Mouse (Mus musculus): Measurements from ENCODE around the gene Msi1. TPM values are rescaled to one million over a fixed set of nuclear protein-coding genes. Genes with fewer than 3 reads are reported as not detected.

Msi1 gene
- polyA plus RNA-seq, 1 experiment from 2014 or later, result 53.9 TPM

- 75% methylated on average over 7 of the region's 7 CpGs for WGBS
- Histone ChIP-seq H3K27me3 (replicated peaks; ENCODE audit: control insufficient read depth, insufficient read depth, low read length) (no peaks in the 10 kb centered on the region), H3K36me3 (ENCODE audit: control insufficient read depth, insufficient read depth) (peaks cover 21% of the 10 kb centered on the region), H3K9me3 (ENCODE audit: control insufficient read depth, low read length) (no peaks in the 10 kb centered on the region), H3K9ac (replicated peaks; ENCODE audit: low read depth, low read length) (no peak overlapping the region), H3K4me1 (replicated peaks; ENCODE audit: control insufficient read depth, insufficient read depth, low read length) (no peaks in the 10 kb centered on the region), H3K4me3 (replicated peaks; ENCODE audit: low read length) (no peak overlapping the region), H3K27ac (ENCODE audit: low read length) (no peak overlapping the region), H3K4me2 (ENCODE audit: low read length) (no peak overlapping the region)
- no peak for ATAC-seq
Measured at GRCm38 (mm10) chr5:115455838-115456237, 26.4 kb downstream of the Msi1 start.

GRCm38 (mm10) chr5:115458918-115459317, 29.5 kb downstream of the Msi1 start:
- Histone ChIP-seq H3K4me3 (replicated peaks; ENCODE audit: low read length) (no peak overlapping the region), H3K36me3 (ENCODE audit: control insufficient read depth, insufficient read depth) (0 out of 2 replicates have a peak, but pooled peaks cover 5% of the 10 kb centered on the region), H3K27ac (ENCODE audit: low read length) (no peak overlapping the region), H3K9ac (replicated peaks; ENCODE audit: low read depth, low read length) (no peak overlapping the region), H3K4me1 (replicated peaks; ENCODE audit: control insufficient read depth, insufficient read depth, low read length) (no peaks in the 10 kb centered on the region), H3K9me3 (ENCODE audit: control insufficient read depth, low read length) (no peaks in the 10 kb centered on the region), H3K4me2 (ENCODE audit: low read length) (no peak overlapping the region), H3K27me3 (replicated peaks; ENCODE audit: control insufficient read depth, insufficient read depth, low read length) (no peaks in the 10 kb centered on the region)
- WGBS, result 76% methylated on average over 13 of the region's 13 CpGs
- no peak for ATAC-seq

- H3K4me3 ChIP-seq (replicated peaks; ENCODE audit: low read length), result no peak overlapping the region
- H3K27ac ChIP-seq (ENCODE audit: low read length), result no peak overlapping the region
- no peak for ATAC-seq
- H3K9me3 ChIP-seq (ENCODE audit: control insufficient read depth, low read length), result no peaks in the 10 kb centered on the region
- no peaks in the 10 kb centered on the region for H3K36me3 ChIP-seq (ENCODE audit: control insufficient read depth, insufficient read depth)
- no peak overlapping the region for H3K9ac ChIP-seq (replicated peaks; ENCODE audit: low read depth, low read length)
- H3K27me3 ChIP-seq (replicated peaks; ENCODE audit: control insufficient read depth, insufficient read depth, low read length), result no peaks in the 10 kb centered on the region
- no peak overlapping the region for H3K4me2 ChIP-seq (ENCODE audit: low read length)
- WGBS, result 79% methylated on average over 18 of the region's 18 CpGs
- H3K4me1 ChIP-seq (replicated peaks; ENCODE audit: control insufficient read depth, insufficient read depth, low read length), result no peaks in the 10 kb centered on the region
Measured at GRCm38 (mm10) chr5:115464408-115465115, 35.2 kb downstream of the Msi1 start.

- Histone ChIP-seq H3K27ac (ENCODE audit: low read length) (no peak within 1 kb of the TSS), H3K4me2 (ENCODE audit: low read length) (no peak within 1 kb of the TSS), H3K9ac (replicated peaks; ENCODE audit: low read depth, low read length) (no peak within 1 kb of the TSS), H3K36me3 (ENCODE audit: control insufficient read depth, insufficient read depth) (no peaks in the 10 kb centered on the region), H3K4me1 (replicated peaks; ENCODE audit: control insufficient read depth, insufficient read depth, low read length) (peaks cover 1% of the 10 kb centered on the region), H3K27me3 (replicated peaks; ENCODE audit: control insufficient read depth, insufficient read depth, low read length) (no peaks in the 10 kb centered on the region), H3K4me3 (replicated peaks; ENCODE audit: low read length) (no peak within 1 kb of the TSS), H3K9me3 (ENCODE audit: control insufficient read depth, low read length) (no peaks in the 10 kb centered on the region)
- WGBS, result 49% methylated on average over 9 of the region's 9 CpGs
- no peak for ATAC-seq
Measured at GRCm38 (mm10) chr5:115465642-115466420, 36.4 kb downstream of the Msi1 start, which contains the start of gene Pla2g1b. Gene Pla2g1b (plus strand): TSS chr5:115466262.

- Histone ChIP-seq H3K4me1 (replicated peaks; ENCODE audit: control insufficient read depth, insufficient read depth, low read length) (peaks cover 4% of the 10 kb centered on the region), H3K4me3 (replicated peaks; ENCODE audit: low read length) (no peak overlapping the region), H3K9ac (replicated peaks; ENCODE audit: low read depth, low read length) (no peak overlapping the region), H3K27ac (ENCODE audit: low read length) (no peak overlapping the region), H3K27me3 (replicated peaks; ENCODE audit: control insufficient read depth, insufficient read depth, low read length) (no peaks in the 10 kb centered on the region), H3K36me3 (ENCODE audit: control insufficient read depth, insufficient read depth) (no peaks in the 10 kb centered on the region), H3K4me2 (ENCODE audit: low read length) (no peak overlapping the region), H3K9me3 (ENCODE audit: control insufficient read depth, low read length) (no peaks in the 10 kb centered on the region)
- 72% methylated on average over 6 of the region's 6 CpGs for WGBS
- ATAC-seq, result no peak
Measured at GRCm38 (mm10) chr5:115469791-115470190, 40.4 kb downstream of the Msi1 start.

- no peak overlapping the region; the same call in 1 of the 2 replicates for H3K4me2 ChIP-seq (ENCODE audit: low read length)
- no peak overlapping the region for H3K4me3 ChIP-seq (replicated peaks; ENCODE audit: low read length)
- H3K27me3 ChIP-seq (replicated peaks; ENCODE audit: control insufficient read depth, insufficient read depth, low read length), result no peaks in the 10 kb centered on the region
- peaks cover 8% of the 10 kb centered on the region for H3K4me1 ChIP-seq (replicated peaks; ENCODE audit: control insufficient read depth, insufficient read depth, low read length)
- H3K9me3 ChIP-seq (ENCODE audit: control insufficient read depth, low read length), result no peaks in the 10 kb centered on the region
- H3K36me3 ChIP-seq (ENCODE audit: control insufficient read depth, insufficient read depth), result no peaks in the 10 kb centered on the region
- no peak for ATAC-seq
- 37% methylated on average over 20 of the region's 20 CpGs for WGBS
- no peak overlapping the region for H3K9ac ChIP-seq (replicated peaks; ENCODE audit: low read depth, low read length)
- H3K27ac ChIP-seq (ENCODE audit: low read length), result no peak overlapping the region
Measured at GRCm38 (mm10) chr5:115470766-115471531, 41.5 kb downstream of the Msi1 start.

GRCm38 (mm10) chr5:115473191-115473590, 43.8 kb downstream of the Msi1 start:
- no peaks in the 10 kb centered on the region for H3K36me3 ChIP-seq (ENCODE audit: control insufficient read depth, insufficient read depth)

GRCm38 (mm10) chr5:115474174-115474828, 44.9 kb downstream of the Msi1 start:
- no peaks in the 10 kb centered on the region for H3K9me3 ChIP-seq (ENCODE audit: control insufficient read depth, low read length)
- no peak overlapping the region for H3K4me2 ChIP-seq (ENCODE audit: low read length)
- no peaks in the 10 kb centered on the region for H3K27me3 ChIP-seq (replicated peaks; ENCODE audit: control insufficient read depth, insufficient read depth, low read length)
- ATAC-seq, result no peak
- 76% methylated on average over 22 of the region's 22 CpGs for WGBS
- H3K9ac ChIP-seq (replicated peaks; ENCODE audit: low read depth, low read length), result no peak overlapping the region
- no peak overlapping the region for H3K27ac ChIP-seq (ENCODE audit: low read length)
- H3K4me3 ChIP-seq (replicated peaks; ENCODE audit: low read length), result no peak overlapping the region
- H3K36me3 ChIP-seq (ENCODE audit: control insufficient read depth, insufficient read depth), result no peaks in the 10 kb centered on the region
- peaks cover 11% of the 10 kb centered on the region for H3K4me1 ChIP-seq (replicated peaks; ENCODE audit: control insufficient read depth, insufficient read depth, low read length)

More at GRCm38 (mm10) chr5:115473191-115473590, 43.8 kb downstream of the Msi1 start:
- ATAC-seq, result no peak
- Histone ChIP-seq H3K27ac (ENCODE audit: low read length) (no peak overlapping the region), H3K9me3 (ENCODE audit: control insufficient read depth, low read length) (no peaks in the 10 kb centered on the region), H3K27me3 (replicated peaks; ENCODE audit: control insufficient read depth, insufficient read depth, low read length) (no peaks in the 10 kb centered on the region), H3K4me1 (replicated peaks; ENCODE audit: control insufficient read depth, insufficient read depth, low read length) (peaks cover 11% of the 10 kb centered on the region), H3K9ac (replicated peaks; ENCODE audit: low read depth, low read length) (no peak overlapping the region), H3K4me3 (replicated peaks; ENCODE audit: low read length) (no peak overlapping the region), H3K4me2 (ENCODE audit: low read length) (no peak overlapping the region)
- WGBS, result 74% methylated on average over 10 of the region's 10 CpGs
